Mouse (Mus musculus) MEL (cell line): ENCODE results near the gene Ccdc88c. TPM values are rescaled to one million over a fixed set of nuclear protein-coding genes. Genes with fewer than 3 reads are reported as not detected.

ENCODE experiments used
- DNase-seq: peaks from one replicate; pipeline ENCODE4 v3.0.0; 2011; ENCODE audit warnings: low read depth, low spot score
- H3K27ac ChIP-seq: 2 replicates; pipeline ENCODE4 v1.5.1; 2012; ENCODE audit warnings: low read depth, mild to moderate bottlenecking, control low read depth, low read length, moderate library complexity; ENCODE audit not compliant: control insufficient read depth
- H3K27me3 ChIP-seq, 2 experiments: fragments of 150-350 bp in 1 of 2; sonication (generic) in 1 of 2; 2 replicates each; pipeline ENCODE4 v1.6.1; 2012; ENCODE audit warnings: low read length in 2 of 2, mild to moderate bottlenecking in 2 of 2, improper control_type of control experiment in 1 of 2, moderate library complexity in 1 of 2; ENCODE audit not compliant: insufficient read depth in 2 of 2, control insufficient read depth in 1 of 2
- H3K36me3 ChIP-seq, 2 experiments: 2 replicates each; pipeline ENCODE4 v1.6.1; 2012 to 2014; ENCODE audit warnings: low read length in 2 of 2, improper control_type of control experiment in 1 of 2, inconsistent platforms in 1 of 2, mild to moderate bottlenecking in 1 of 2; ENCODE audit not compliant: insufficient read depth in 2 of 2, control insufficient read depth in 1 of 2
- H3K4me1 ChIP-seq, 2 experiments: fragments of 150-350 bp in 1 of 2; sonication (generic) in 1 of 2; 2 replicates each; pipeline ENCODE4 v1.6.1; 2012; ENCODE audit warnings: low read length in 2 of 2, improper control_type of control experiment in 1 of 2, mild to moderate bottlenecking in 1 of 2; ENCODE audit not compliant: insufficient read depth in 2 of 2, control insufficient read depth in 1 of 2
- H3K4me3 ChIP-seq, 2 experiments: fragments of 150-350 bp in 1 of 2; sonication (generic) in 1 of 2; 2 replicates each; pipeline ENCODE4 v1.5.1; 2012; ENCODE audit warnings: low read depth in 2 of 2, low read length in 2 of 2, mild to moderate bottlenecking in 2 of 2, moderate library complexity in 2 of 2, control low read depth in 1 of 2, improper control_type of control experiment in 1 of 2; ENCODE audit not compliant: control insufficient read depth in 1 of 2, insufficient read depth in 1 of 2
- H3K79me2 ChIP-seq: 2 replicates; pipeline ENCODE4 v1.6.1; 2012; ENCODE audit warnings: mild to moderate bottlenecking, low read length, moderate library complexity; ENCODE audit not compliant: control insufficient read depth, poor library complexity, insufficient read depth
- H3K9ac ChIP-seq: 2 replicates; pipeline ENCODE4 v1.6.1; 2012; ENCODE audit warnings: low read depth, mild to moderate bottlenecking, control low read depth, low read length, moderate library complexity; ENCODE audit not compliant: control insufficient read depth, poor library complexity, severe bottlenecking
- H3K9me3 ChIP-seq: fragments of 150-350 bp; sonication (generic); replicated peaks from 2 replicates; pipeline ENCODE4 v1.6.1; 2012; ENCODE audit warnings: mild to moderate bottlenecking, low read length, improper control_type of control experiment, moderate library complexity; ENCODE audit not compliant: insufficient read depth
- BHLHE40 ChIP-seq: IDR thresholded peaks from 2 replicates; pipeline ENCODE4 v1.6.1; 2012; ENCODE audit warnings: low read depth, mild to moderate bottlenecking, inconsistent platforms, low read length, improper control_type of control experiment, borderline replicate concordance
- CHD1 ChIP-seq: IDR thresholded peaks from 2 replicates; pipeline ENCODE4 v1.6.1; 2012; ENCODE audit warnings: low read depth, mild to moderate bottlenecking, inconsistent platforms, low read length, improper control_type of control experiment
- CHD2 ChIP-seq: IDR thresholded peaks from 2 replicates; pipeline ENCODE4 v1.6.1; 2011; ENCODE audit warnings: low read length, improper control_type of control experiment
- E2F4 ChIP-seq: IDR thresholded peaks from 2 replicates; pipeline ENCODE4 v1.6.1; 2011; ENCODE audit warnings: low read depth, low read length, improper control_type of control experiment, borderline replicate concordance
- ELF1 ChIP-seq: IDR thresholded peaks from 2 replicates; pipeline ENCODE4 v1.6.1; 2014; ENCODE audit warnings: low read depth, mild to moderate bottlenecking, inconsistent platforms, low read length, improper control_type of control experiment, moderate library complexity
- GATA1 ChIP-seq: IDR thresholded peaks from 2 replicates; pipeline ENCODE4 v1.6.1; 2011; ENCODE audit warnings: low read depth, low read length, improper control_type of control experiment
- HCFC1 ChIP-seq: IDR thresholded peaks from 2 replicates; pipeline ENCODE4 v1.6.1; 2012; ENCODE audit warnings: low read depth, mild to moderate bottlenecking, inconsistent platforms, low read length, improper control_type of control experiment, moderate library complexity
- MAFK ChIP-seq: IDR thresholded peaks from 2 replicates; pipeline ENCODE4 v1.6.1; 2011; ENCODE audit warnings: low read depth, mild to moderate bottlenecking, low read length, improper control_type of control experiment, borderline replicate concordance
- MAX ChIP-seq: IDR thresholded peaks from 2 replicates; pipeline ENCODE4 v1.6.1; 2011; ENCODE audit warnings: low read length, improper control_type of control experiment
- MAZ ChIP-seq: IDR thresholded peaks from 2 replicates; pipeline ENCODE4 v1.6.1; 2012; ENCODE audit warnings: low read depth, mild to moderate bottlenecking, inconsistent platforms, low read length, improper control_type of control experiment
- MXI1 ChIP-seq: IDR thresholded peaks from 2 replicates; pipeline ENCODE4 v1.6.1; 2011; ENCODE audit warnings: mild to moderate bottlenecking, low read depth, low read length, improper control_type of control experiment
- MYC ChIP-seq: IDR thresholded peaks from 2 replicates; pipeline ENCODE4 v1.6.1; 2011; ENCODE audit warnings: low read depth, mild to moderate bottlenecking, low read length, improper control_type of control experiment, moderate library complexity
- POLR2AphosphoS2 ChIP-seq: IDR thresholded peaks from 2 replicates; pipeline ENCODE4 v1.6.1; 2011; ENCODE audit warnings: low read length, improper control_type of control experiment
- POLR2AphosphoS5 ChIP-seq: IDR thresholded peaks from 2 replicates; pipeline ENCODE4 v1.6.1; 2012; ENCODE audit warnings: low read depth, borderline replicate concordance, mild to moderate bottlenecking, inconsistent platforms, low read length, moderate library complexity, mixed read lengths
- SIN3A ChIP-seq: IDR thresholded peaks from 2 replicates; pipeline ENCODE4 v1.6.1; 2012; ENCODE audit warnings: low read length, improper control_type of control experiment, inconsistent platforms
- TAL1 ChIP-seq: IDR thresholded peaks from 2 replicates; pipeline ENCODE4 v1.6.1; 2012; ENCODE audit warnings: mild to moderate bottlenecking, inconsistent platforms, low read length, moderate library complexity, mixed read lengths
- UBTF ChIP-seq: IDR thresholded peaks from 2 replicates; pipeline ENCODE4 v1.6.1; 2012; ENCODE audit warnings: low read depth, mild to moderate bottlenecking, inconsistent platforms, low read length, improper control_type of control experiment, moderate library complexity, borderline replicate concordance; ENCODE audit not compliant: insufficient read depth
- polyA plus RNA-seq, 2 experiments: library from polyadenylated mRNA; stranded (reverse) in 1 of 2; unstranded in 1 of 2; fragments of >175 nt in 1 of 2; fragments of >200 nt in 1 of 2; gene quantifications; 2 replicates each; pipeline versions ENCODE4 v1.2.1 to v1.2.4; 2012; ENCODE audit warnings: low replicate concordance in 2 of 2, low read depth in 1 of 2; ENCODE audit not compliant: insufficient read length in 2 of 2, insufficient read depth in 1 of 2, missing spikeins in 1 of 2
- total RNA-seq: library from RNA; depleted of rRNA; stranded (reverse); fragments of 300-350 nt; gene quantifications from 2 replicates; pipeline ENCODE4 v1.2.3, GENCODE M21; 2012

Ccdc88c gene
- total and polyA plus RNA-seq, 3 experiments: 8.7 to 15.3 TPM; not detected in 1

- H3K9me3 ChIP-seq: no peaks in the 10 kb centered on the region
- TF ChIP-seq BHLHE40 (no peak), CHD2 (no peak), POLR2AphosphoS2 (no peak), GATA1 (no peak), HCFC1 (no peak), MAX (no peak), UBTF (no peak), MYC (no peak), MAZ (no peak), POLR2AphosphoS5 (no peak), SIN3A (no peak)
- H3K36me3 ChIP-seq: no peaks in the 10 kb centered on the region; a peak in 1 of 4 replicates
Observed at GRCm38 (mm10) chr12:100969808-100970207, 59.0 kb downstream of the Ccdc88c start.

DNA sequence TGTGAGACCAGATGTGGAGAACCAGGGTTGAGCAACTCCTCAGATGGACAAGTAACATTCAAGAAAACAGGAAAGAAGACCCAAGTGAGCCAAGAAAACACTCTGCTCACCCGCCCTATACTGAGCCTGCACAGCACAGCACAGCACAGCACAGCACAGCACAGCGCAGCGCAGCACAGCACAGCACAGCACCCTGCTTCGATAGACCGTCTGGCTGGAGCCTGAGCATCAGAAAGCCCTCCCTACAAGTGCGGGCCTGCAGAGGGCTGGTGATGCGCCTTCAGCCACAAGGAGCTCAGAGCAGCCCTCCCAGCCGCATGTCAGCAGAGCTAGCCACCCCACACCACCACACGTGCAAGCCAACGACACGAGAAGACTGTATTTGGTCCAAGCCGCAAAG lies 61.5 kb downstream of the Ccdc88c start:
- DNase-seq: no peak
- H3K9ac ChIP-seq: no peak overlapping the region
- H3K36me3 ChIP-seq: no peaks in the 10 kb centered on the region; a peak in 1 of 4 replicates
- no peak overlapping the region for H3K4me3 ChIP-seq
- no peaks in the 10 kb centered on the region for H3K79me2 ChIP-seq
- no peak overlapping the region for H3K27ac ChIP-seq
- H3K9me3 ChIP-seq: no peaks in the 10 kb centered on the region
- no peaks in the 10 kb centered on the region for H3K27me3 ChIP-seq
- no peak for TF ChIP-seq UBTF
- no peak for TF ChIP-seq CHD1
- TF ChIP-seq MAFK: no peak
- TF ChIP-seq E2F4: no peak
- no peak for TF ChIP-seq ELF1
- TF ChIP-seq MXI1: no peak
- no peak for TF ChIP-seq MAX
- TF ChIP-seq TAL1: no peak
- H3K4me1 ChIP-seq: no peaks in the 10 kb centered on the region

More at GRCm38 (mm10) chr12:100969808-100970207, 59.0 kb downstream of the Ccdc88c start:
- no peaks in the 10 kb centered on the region for H3K79me2 ChIP-seq
- no peak overlapping the region for H3K4me3 ChIP-seq
- no peak for DNase-seq
- no peaks in the 10 kb centered on the region for H3K4me1 ChIP-seq
- no peak overlapping the region for H3K9ac ChIP-seq
- no peak overlapping the region for H3K27ac ChIP-seq
- H3K27me3 ChIP-seq: no peaks in the 10 kb centered on the region
